Mouse (Mus musculus): ENCODE results near the gene Eipr1.
"Not testable (repeated sequence)": the region's sequence is repeated elsewhere in the genome, so short reads cannot be mapped to it uniquely, and the experiment has no call there.

Eipr1 gene

DNA sequence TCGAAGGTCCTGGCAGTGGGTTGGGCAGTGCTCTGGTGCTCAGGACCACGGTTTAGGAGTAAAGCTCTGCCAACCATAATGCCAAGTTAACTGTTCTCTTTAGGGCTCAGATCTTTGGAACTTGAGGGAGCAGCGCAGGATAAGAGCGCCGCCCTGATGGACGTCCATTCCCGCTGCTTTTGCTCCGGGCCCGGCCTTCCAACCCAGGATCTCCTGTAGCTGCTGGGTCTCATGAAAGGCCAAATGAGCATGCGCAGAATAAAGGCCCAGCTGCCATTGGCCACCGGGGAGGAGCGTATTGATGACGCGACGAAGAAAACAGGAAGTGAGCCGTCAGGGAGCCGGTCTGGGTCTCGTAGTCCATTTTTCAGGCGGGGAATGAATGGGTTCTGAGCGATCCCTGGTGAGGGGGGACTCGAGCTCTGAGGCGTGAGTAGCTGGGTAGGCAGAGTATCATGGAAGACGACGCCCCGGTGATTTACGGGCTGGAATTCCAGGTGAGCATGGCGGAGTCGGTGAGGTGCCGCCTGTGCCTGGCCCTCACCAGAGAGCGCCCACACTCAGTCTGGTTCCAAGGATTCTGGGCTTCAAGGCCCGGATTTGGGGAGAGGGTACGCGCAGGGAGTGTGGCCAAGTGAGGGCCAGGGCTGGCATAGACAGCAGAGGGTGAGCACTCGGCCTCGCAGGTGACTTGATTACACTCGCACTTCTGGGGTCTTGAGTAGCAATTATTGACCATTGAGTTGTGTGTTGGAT, at the start of gene Eipr1:
Gene Eipr1 (plus strand): TSS at position 296 of the 756 bp plus-strand sequence.
- peak; percentile 99 for DNase-seq (ENCODE audit: low spot score)

DNA sequence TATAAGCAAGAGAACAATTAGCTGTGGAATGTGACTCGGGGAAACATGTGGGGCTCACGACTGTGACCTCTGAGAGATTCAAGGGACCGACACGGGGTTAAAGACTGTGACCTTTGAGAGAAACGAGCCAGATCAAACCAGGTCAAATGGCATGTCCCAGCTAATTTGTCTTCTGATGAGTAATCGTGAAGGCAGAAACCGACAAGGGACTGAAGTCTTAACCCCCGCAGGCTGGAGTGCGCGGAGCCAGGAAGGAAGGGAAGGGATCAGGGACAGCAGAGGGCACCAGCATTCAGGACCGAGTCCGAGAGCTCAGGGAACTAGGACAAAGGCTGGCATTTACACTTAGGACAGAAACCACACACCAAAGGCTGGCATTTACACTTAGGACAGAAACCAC, 47.2 kb upstream of the Eipr1 start:
- peak; percentile 63 for DNase-seq (ENCODE audit: low spot score)

DNA sequence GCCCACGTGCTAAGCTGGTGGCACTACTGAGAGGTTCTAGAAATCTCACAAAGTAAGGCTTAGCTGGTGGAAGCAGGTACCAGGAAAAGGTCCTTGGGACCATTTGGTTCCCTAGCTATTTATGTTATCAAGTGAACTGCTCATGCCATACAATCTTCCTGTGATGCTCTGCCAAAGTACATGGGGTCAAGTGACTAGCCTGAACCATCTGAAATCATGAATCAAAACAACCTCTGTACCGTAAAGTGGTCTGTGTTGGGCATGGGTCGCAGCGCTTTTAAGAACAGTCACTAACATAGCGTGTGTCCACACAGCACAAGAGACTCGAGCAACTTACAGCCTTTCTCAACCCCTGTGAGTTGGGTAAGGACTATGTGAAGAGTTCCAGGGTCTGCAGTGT, 46.4 kb upstream of the Eipr1 start:
- DNase-seq (ENCODE audit: low spot score): no peak

DNA sequence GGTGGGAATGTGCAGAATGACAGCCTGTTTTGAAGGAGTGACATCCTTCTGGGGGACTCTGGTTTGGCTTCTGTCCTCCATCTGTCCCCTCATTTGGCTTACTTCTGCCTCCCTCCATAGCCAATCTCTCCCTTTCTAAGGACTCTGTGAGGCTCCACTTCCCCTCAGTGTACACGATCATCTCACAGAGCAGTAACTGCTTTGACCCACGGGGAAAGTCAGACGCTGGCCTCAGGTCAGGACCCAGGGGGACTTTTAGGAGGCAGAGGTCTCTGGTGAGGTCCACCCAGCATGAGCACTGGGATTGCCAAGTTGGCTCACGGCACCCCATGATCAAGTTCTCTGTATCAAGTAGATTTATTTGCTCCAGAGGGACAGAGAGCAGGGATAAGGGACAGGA, 43.4 kb upstream of the Eipr1 start:
- DNase-seq (ENCODE audit: low spot score): no peak

DNA sequence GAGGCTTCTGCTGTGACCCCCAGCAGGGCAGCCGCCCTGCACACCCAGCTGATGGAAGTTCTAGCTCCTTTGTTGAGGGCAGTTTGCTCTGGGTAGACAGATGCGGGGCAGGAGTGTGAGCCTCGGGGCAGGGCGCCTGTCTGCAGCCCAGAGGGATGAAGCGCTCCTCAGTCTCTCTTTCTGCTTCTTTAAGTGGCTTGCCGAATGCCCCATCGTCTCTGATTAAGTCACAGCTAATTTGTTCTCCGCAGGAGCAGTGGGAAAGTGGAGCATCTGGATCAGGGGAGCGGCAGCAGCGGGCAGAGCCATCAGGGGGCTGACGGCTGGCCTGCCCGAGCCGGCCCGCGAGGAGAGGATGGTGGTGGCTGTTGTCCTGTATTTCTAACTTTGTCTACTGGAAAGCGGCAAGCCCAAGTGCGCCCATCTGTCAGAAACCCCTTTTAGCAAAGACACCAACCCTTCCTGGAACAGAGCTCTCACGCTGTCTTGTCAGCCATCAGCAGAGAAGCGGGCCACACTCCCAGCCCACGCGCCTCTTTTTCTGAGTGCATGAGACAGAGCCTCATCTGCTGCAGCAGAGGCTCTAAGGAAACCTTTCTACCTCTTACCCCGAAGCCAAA, 40.9 kb upstream of the Eipr1 start:
- no peak for DNase-seq (ENCODE audit: low spot score)

DNA sequence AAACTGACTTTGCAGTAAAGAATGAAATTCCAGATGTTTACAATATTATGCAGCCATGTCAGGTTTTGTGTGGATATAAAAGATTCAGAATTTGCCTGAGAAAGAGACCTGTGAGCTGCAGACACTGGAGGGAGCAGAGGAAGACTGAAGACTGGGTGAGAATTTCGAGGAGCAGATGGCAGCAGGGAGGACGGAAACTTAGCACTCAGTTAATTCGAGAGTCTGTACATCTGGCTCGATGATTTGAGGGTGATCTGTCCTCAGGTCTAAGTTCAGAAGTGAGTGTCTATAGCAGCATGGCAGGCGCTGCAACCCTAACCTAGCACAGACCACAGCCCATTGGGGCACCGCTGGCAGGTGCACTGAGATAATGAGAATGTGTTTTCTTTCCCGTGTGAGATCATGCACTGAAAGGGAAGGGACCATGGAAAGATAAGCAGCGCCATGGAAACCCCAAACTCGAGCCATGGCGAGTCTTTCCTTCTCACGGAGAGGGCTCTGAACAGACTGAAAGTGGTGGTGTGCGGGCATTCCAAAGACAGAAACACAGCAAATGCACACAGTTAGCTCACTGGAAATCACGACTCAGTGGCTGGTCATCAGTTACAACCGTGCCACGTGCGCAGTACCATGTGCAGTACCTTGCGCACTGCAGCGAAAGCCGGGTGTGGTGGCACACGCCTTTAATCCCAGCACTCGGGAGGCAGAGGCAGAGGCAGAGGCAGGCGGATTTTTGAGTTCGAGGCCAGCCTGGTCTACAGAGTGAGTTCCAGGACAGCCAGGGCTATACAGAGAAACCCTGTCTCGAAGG, 36.6 kb upstream of the Eipr1 start:
- no peak for DNase-seq (ENCODE audit: low spot score)

DNA sequence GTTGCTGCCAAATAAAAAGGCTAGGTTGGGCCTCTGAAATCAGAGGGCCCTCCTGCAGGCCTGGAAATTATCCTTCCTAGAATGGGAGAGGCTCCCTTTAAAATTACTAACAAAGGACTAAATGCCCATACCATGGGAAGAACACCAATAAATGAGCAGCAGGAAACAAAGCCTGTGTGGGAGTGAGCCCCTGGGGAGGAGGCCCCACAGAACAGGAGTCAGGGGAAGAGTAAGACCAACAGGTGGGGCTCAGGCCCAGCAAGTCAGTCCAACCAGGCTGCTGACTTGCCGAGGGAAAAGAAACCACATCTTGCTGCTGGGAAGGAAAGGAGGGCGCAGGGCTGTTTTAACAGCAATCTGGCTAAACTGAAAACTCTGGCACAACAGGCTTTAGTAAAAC, 34.5 kb upstream of the Eipr1 start:
- no peak for DNase-seq (ENCODE audit: low spot score)

DNA sequence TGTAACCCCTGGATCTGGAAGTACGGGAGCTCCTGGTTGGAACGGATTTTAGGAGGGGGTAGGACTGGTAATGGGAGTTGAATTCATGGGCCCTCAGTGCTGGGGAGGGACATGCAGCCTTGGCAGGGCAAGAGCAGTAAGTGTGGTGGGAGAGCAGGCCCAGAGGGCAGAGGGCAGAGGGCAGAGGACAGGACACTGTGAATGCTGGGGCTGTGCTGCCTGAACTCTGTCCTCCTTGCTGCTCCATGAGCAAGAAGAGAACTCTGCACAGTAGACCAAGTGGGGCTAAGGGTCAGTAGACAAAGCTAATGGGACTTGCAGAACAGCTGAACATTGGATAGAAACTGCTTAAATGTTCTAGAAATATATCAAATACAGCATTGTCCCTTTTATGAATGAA, 33.5 kb upstream of the Eipr1 start:
- DNase-seq (ENCODE audit: low spot score): peak; percentile 40

DNA sequence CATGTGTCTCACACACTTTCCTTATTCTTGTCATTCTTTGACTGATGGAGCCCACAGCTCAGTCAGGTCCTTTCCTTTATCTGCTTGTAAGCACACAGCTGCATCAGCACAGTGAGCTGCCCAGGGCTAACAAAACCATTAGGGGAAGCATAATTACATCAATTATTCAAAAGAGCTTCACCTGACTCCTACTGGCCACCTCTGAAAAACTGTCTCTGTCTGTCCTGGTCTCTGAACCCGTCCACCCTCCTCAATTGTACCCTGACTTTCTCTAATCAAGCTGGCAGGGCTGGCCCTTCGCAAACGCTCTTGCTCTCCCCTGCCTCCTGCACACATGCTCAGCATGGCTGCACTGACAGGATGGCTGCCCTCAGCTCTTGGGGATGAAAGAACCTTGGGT, 27.2 kb upstream of the Eipr1 start:
- DNase-seq (ENCODE audit: low spot score): no peak

DNA sequence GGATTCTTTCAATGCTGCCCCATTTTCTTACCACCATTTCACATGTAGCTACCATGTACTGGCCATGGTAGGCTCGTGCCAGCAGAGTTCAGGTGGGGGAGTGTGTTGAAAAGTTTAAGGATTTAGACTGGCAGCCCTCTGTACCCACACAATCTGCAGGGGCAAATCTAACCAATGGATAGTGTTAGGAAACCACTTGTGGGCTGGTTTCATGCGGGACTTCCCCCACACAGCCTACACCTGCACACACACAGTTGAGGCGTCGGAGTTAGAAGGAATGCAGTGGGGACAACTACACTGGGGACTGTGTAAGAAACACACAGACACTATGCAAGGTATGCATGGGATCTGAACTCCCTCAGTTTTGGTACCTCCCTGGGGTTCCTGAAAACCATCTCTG, 25.4 kb upstream of the Eipr1 start:
- no peak for DNase-seq (ENCODE audit: low spot score)

DNA sequence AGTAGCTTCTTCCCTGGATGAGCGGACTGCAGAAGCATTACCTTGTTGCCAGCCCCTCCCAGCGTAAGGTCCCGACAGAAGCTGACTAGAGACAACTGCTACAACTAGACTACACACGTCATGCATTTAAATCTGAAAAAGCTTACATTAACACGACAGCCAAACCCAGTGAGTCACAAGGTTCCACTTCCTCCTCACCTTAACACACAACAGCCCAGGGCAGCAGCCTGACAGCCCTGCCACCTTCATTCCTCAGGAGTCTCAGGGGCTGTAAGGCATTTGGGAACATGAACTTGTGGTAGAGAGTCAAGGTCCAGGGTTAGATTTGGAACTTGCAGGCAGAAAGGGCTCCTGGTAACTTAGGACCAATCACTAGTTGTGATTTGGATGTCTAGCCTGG, 24.5 kb upstream of the Eipr1 start:
- no peak for DNase-seq (ENCODE audit: low spot score)

DNA sequence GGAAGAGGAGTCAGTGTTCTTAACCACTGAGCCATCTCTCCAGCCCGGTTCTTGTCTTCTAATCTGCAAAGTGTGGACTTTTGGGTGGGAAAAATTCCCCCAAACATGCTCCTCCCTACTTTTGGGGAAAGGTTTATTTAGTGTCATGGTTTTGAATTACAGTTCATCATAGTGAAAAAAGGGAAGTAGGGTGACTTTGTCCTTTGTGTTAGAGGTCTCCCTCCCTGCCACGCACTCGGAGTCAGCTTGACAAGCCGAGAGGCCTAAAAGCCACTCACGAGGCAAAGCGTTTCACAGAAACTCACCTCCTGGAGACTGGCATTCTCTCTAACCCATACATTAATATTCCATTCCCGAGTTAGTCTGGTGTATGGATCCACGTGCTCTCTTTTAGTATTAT, 19.0 kb upstream of the Eipr1 start:
- no peak for DNase-seq (ENCODE audit: low spot score)

DNA sequence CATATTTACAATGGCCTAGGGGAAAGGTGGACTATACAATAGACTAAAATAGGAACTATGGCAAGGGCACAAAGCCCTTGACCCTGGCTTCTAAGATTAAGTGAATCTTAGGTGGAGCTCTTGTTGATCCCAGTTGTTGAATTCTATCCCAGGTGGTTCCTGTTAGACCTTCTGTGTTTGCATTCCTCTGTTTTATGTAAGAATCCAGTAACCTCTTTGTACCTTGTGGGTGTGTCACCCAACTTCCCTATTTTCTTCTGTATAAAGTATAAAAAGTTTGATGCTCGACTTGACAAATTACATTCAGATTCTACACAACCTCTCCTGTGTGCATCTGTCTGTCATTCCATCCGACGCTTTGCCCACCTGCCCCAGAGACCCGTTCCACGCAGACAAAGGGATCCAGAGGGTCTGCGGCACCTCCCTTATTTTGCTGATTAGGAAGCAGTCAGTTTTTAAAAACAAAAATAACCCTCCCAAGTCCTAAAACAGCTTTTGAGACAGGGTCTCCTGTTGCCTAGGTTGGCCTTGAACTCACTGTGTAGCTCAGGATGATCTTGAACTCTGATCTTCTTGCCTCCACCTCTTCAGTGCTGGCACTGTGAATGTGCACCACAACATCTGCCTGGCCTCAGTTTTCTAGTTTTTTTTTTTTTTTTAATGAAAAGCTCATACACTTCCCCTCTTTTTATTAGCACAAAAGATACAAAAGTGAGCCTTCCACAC, 17.9 kb upstream of the Eipr1 start:
- DNase-seq (ENCODE audit: low spot score): not testable (repeated sequence)

DNA sequence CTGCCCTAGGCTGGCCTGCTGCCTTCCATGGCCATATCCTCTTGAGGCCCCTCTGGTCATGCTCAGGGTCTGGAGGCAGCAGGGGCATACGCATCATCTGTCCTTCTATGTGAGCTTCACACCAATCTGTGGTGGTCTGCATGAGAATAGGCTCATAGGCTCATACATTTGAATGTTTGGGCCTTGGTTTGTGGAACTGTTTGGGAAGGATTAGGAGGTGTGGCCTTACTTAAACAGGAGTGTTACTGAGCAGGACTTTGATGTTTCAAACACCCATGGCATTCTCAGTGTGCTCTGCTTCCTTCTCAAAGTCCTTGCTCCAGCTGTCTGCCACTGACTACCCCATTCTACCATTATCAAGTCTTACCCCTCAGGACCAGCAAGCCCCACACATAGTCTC, 17.3 kb upstream of the Eipr1 start:
- DNase-seq (ENCODE audit: low spot score): no peak

DNA sequence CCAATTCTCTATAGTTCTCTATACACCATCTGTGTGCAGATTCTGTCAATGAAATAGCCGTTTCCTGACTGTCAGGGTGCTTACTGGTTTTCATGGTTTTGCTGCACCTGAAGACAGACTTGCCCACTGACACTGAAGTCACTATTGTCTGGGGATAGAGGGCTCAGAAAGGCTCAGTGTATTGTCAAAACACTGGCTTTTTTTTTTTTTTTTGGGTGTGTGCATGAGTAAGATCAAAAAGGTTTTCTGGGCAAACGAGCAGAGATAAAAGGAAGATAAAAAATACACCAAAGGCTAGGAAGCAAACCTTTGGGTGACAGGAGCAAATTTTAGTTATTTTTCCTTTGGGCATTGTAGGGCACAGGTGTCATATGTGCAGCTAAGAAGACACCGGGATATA, 16.3 kb upstream of the Eipr1 start:
- DNase-seq (ENCODE audit: low spot score): no peak

DNA sequence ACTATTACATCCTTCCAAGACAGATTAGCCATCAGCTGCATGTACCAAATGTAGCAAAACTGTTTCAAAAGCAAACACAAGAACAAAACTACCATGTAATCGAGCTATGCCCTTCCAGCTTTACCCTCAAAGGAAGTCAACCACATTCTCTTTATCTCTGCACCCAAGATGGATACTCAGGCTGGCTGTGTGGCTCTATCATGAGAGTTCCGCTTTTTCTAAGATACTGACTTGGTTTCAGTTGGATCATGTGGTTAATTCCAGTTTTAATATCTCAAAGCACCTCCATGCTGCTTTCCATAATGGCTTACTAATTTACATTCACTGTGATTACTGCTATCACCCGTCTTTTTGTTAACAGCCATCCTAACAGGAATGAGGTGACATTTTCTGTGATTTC, 8.3 kb upstream of the Eipr1 start:
- DNase-seq (ENCODE audit: low spot score): no peak

DNA sequence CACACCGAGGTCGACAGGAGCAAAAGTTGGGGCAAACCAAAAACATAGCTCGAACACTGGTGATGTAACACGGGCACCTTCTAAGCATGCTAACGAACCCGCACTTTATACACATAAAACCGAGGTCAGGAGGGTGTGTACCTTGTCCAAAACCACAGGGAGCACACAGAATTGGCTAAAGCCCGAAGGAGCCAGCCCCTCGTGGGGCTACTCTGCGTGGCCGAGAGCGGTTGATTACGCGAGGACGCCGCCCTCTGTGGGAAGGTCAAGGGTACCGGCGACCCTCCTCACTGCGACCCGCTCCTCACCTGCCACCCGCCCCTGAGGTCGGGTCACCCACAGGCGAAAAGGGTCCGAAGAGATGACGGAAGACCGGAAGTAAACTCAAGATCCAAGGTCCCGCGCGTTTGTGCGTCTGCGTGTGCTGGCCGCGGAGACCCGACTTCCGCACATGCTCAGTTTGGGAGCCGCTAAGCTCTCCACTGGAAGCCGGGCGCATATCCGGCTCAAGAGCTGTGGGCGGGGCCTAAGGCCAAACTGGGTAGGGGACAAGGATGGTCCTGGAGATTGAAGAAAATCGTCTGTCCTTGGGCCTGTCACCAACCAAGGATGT, 1.5 kb upstream of the Eipr1 start, which contains the start of gene Trappc12:
Gene Trappc12 (minus strand): TSS at position 452 of the 613 bp plus-strand sequence.
- peak; percentile 94 for DNase-seq (ENCODE audit: low spot score)

DNA sequence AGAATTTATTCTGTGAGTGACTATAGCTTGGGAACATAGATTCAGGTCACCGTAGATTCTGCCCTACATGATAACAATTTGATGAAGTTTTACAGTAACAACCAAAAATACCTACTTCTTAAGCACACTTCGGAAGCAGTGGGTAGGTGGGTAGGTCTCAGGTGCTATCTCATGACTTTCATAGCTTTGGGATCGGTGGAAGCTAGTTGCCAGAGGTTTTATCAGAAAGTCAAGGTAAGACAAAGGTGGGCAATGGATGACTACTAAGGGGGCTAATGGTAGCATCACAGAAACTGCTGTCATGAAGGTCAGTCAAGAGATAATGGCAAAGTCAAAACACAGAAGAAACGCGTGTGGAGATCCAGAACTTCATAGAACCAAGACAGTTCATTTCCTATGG, 727 bp upstream of the Eipr1 start:
- DNase-seq (ENCODE audit: low spot score): no peak

DNA sequence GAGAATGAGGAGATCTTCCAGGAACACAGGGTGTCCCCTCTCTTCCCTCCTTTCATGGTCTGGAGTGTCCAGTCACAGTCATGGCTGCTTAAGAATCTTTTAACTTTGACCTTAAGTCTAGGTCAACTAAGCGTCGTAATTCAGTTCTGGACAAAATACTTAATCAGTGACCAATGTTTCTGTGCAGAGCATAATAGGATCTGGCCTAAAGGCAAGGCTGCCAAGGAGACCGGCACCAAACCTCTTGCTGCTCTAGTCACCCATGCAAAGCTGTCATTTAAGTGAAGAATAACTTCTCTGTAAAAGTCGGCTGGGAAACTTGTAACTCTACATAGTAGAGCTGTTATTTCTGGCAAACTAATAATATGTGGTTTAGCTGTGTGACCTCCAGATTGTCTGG, 4.4 kb downstream of the Eipr1 start:
- no peak for DNase-seq (ENCODE audit: low spot score)

DNA sequence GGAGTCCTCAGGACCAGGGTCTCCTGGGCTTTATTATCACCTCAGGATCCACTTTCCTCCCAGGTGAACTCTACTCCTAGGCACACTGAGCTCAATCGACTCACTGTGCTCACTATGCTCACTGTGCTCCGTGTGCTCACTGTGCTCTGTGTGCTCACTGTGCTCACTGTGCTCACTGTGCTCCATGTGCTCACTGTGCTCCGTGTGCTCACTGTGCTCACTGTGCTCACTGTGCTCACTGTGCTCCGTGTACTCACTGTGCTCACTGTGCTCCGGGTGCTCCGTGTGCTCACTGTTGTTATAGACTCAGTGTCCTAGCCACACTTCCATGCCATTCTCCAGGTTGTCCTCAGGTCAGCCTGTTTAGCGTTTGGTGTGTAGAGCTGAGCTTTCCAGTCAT, 18.4 kb downstream of the Eipr1 start:
- DNase-seq (ENCODE audit: low spot score): no peak

DNA sequence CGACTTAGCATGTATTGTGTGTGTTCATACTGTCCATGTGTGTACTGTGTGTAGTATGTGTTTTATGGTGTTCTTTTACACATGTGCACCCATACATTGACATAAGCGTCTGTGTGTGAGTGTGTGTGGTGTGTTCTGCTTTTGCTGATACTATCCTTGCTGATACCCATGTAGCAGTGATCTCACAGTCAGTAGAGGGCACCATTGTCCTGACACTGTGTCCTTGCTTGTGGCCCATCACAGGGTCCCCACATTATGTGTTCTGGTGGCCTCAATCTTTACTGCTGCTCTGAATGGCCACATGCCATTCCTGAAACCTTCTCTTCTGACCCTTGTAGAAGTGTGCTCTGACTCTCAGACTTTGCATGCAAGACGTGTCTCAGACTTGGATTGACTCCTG, 22.2 kb downstream of the Eipr1 start:
- no peak for DNase-seq (ENCODE audit: low spot score)

DNA sequence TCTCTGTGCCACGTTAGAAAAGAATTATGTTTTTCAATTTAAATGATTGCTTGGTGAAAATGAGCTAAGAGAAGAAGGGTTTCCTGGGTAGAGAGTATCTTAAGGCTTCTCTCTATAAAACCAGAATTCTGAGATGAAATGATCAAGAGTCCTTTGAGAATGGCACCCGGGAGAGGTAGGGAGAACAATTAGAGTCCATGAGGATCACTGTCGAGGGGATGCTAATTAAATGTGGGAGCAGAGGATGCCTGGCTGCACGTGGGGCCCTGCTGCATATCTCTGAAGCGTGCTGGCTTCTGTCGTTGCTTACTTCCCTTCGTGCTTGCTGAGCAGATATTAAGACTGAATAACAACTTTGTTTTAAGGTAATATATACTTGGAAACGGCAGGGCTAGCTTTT, 23.5 kb downstream of the Eipr1 start:
- DNase-seq (ENCODE audit: low spot score): no peak
